Mouse (Mus musculus): ENCODE results near the gene Mtcl1. TPM values are rescaled to one million over a fixed set of nuclear protein-coding genes. Genes with fewer than 3 reads are reported as not detected.

Mtcl1 gene
- polyA plus RNA-seq, 1 experiment from 2014 or later, result 47.3 TPM

DNA sequence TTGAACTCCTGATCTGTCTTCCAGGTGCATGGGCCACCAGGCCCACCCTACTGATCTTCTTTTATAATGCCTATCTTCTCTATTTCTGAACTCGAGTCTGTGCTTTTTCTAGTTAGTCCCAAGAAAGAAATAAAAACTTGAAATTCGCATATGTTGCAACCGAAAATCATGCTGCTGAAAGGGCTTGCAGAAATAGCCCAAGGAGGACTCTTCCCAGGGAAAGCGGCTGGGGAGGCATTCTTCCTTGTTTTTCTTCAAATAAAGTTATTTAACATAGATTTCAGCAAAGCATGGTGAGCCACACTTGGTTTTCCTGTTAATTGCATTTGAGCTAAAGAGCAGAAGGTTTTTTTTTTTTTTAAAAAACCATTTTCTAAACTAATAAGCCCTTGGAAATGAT, 159.7 kb downstream of the Mtcl1 start:
- ATAC-seq (ENCODE audit: low FRiP score), result no peak
- WGBS, result 90% methylated on average over 4 of the region's 4 CpGs

More for the DNA sequence above, 159.7 kb downstream of the Mtcl1 start:
- H3K4me2 ChIP-seq, result no peak overlapping the region
- no peak overlapping the region for H3K9ac ChIP-seq (ENCODE audit: low read length)
- no peaks in the 10 kb centered on the region for H3K4me1 ChIP-seq (ENCODE audit: control insufficient read depth, insufficient read depth, low read length)
- no peak for DNase-seq (ENCODE audit: low spot score, missing footprints)
- no peaks in the 10 kb centered on the region for H3K27me3 ChIP-seq (ENCODE audit: control insufficient read depth, insufficient read depth, low read length)
- H3K9me3 ChIP-seq (ENCODE audit: control insufficient read depth, low read length), result no peaks in the 10 kb centered on the region
- no peak overlapping the region for H3K4me3 ChIP-seq (ENCODE audit: low read depth, low read length)
- H3K36me3 ChIP-seq (ENCODE audit: control insufficient read depth, insufficient read depth, low read length), result no peaks in the 10 kb centered on the region
- no peak overlapping the region for H3K27ac ChIP-seq (ENCODE audit: low read depth, low read length)

Other genes starting within 250 kb of the Mtcl1 start
- 40.9 and 45.0 TPM in 2 replicates for gene Rab12, start 70.0 kb upstream of the Mtcl1 start, polyA plus RNA-seq (2014; fragmentation: Nextera tagmentation; extraction: Ambion mirVana)
- not detected in 2 replicates for gene Themis3, start 144.9 kb upstream of the Mtcl1 start, polyA plus RNA-seq (2014; fragmentation: Nextera tagmentation; extraction: Ambion mirVana)

Measured in midbrain, embryonic 11.5 days (tissue).